Mouse (Mus musculus) midbrain, embryonic 11.5 days (tissue): ENCODE results near the gene Myrfl. TPM values are rescaled to one million over a fixed set of nuclear protein-coding genes. Genes with fewer than 3 reads are reported as not detected.

Experiments used
- polyA plus RNA-seq: library from polyadenylated mRNA; unstranded; fragments of >200 nt; fragmentation: Nextera tagmentation; extraction: Ambion mirVana; gene quantifications from 2 replicates; pipeline ENCODE4 v1.2.1, GENCODE M21; 2014

Gene Myrfl
- polyA plus RNA-seq, 1 experiment from 2014 or later: 0.23 TPM

Other genes with a start within 250 kb of the Myrfl start
- gene Rab3ip, start 53.9 kb upstream of the Myrfl start, polyA plus RNA-seq: 41.1 and 44.3 TPM in 2 replicates
- gene Gm10271, start 75.7 kb upstream of the Myrfl start, polyA plus RNA-seq: not detected in 2 replicates
- 0.12 TPM in 1 of 2 replicates, not detected in the other for gene Best3, start 89.4 kb upstream of the Myrfl start, polyA plus RNA-seq
- gene Lrrc10, start 148.4 kb upstream of the Myrfl start, polyA plus RNA-seq: 0.15 TPM in 1 of 2 replicates, not detected in the other
- gene Cct2, start 166.9 kb upstream of the Myrfl start, polyA plus RNA-seq: 337 and 338 TPM in 2 replicates